Mouse (Mus musculus): ENCODE measurements around the gene Gipc1. TPM values are rescaled to one million over a fixed set of nuclear protein-coding genes. Genes with fewer than 3 reads are reported as not detected.

Gene Gipc1
- total and polyA plus RNA-seq, 3 experiments, result 21.0 to 25.8 (median 22.6) TPM

DNA sequence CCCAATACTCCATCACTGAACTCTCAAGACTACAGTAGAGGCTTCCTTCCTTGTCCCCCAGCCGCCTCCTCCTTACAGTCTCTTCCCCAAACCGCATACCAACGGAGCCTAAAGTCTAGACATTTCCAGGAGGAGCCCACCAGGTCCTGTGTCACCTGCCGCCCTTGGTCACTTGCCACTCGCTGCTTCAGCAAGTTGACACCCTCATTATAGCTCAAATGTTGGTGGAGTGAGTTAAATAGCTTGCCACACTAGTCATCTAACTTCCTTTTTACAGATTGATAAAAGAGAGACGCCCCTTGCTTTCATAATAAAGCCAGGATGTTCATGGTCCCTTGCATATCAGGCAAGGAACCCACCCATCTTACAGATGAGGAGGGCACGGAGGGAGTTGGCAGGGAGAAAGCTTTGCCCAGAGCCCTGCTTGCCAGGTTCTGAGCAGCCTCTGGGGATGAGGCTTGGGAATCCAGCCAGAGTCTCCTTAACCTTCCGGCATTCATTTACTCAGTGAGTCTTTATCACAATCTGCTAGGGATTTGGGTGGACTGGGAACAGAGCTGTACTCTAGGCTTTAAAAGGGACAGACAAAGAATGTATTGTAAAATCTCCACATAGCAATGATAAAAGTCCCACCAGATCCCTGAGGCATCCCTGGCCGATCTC lies 48.1 kb downstream of the Gipc1 start:
- in situ Hi-C loops (cut with MboI; ENCODE audit: low pct_ligation_motif_present, low pct_unique_long_range_greater_than_20kb, low sequenced_read_pairs), result no loop called here
- dilution Hi-C loops (cut with MboI; ENCODE audit: extremely low pct_ligation_motif_present, extremely low pct_unique_long_range_greater_than_20kb, low sequenced_read_pairs), result no loop called here
- TF ChIP-seq MXI1 (IDR thresholded peaks at IDR 0.05; ENCODE audit: low read depth, low read length) (no peak), TBP (conservative IDR thresholded peaks at IDR 0.05; ENCODE audit: low read depth, low read length) (no peak), UBTF (IDR thresholded peaks at IDR 0.05; ENCODE audit: low read depth, low read length) (no peak)
- no peak for DNase-seq (ENCODE audit: extremely low read depth)
- Histone ChIP-seq H3K4me1 (ENCODE audit: control insufficient read depth in 1 of 2, insufficient read depth in 2 of 2) (peaks cover 14 to 33% of the 10 kb centered on the region in 2 experiments), H3K27me3 (replicated peaks) (no peaks in the 10 kb centered on the region), H3K4me2 (ENCODE audit: insufficient read depth, low read depth, poor library complexity, severe bottlenecking) (no peak overlapping the region), H3K9ac (ENCODE audit: insufficient read depth, low read depth) (no peak overlapping the region), H3K4me3 (replicated peaks in 1 of 3; ENCODE audit: low read depth in 2 of 3, low read length in 2 of 3, poor library complexity in 1 of 3) (no peak overlapping the region), H3K36me3 (replicated peaks in 1 of 2; ENCODE audit: control insufficient read depth in 1 of 2, insufficient read depth in 1 of 2, low read length in 1 of 2) (peaks cover 0 to 15% of the 10 kb centered on the region in 2 experiments), H3K9me3 (replicated peaks; ENCODE audit: low read length) (peaks cover 6% of the 10 kb centered on the region), H3K27ac (ENCODE audit: insufficient read depth, low read depth) (no peak overlapping the region), H3K79me2 (replicated peaks; ENCODE audit: control insufficient read depth, extremely low read depth, insufficient read depth, poor library complexity, severe bottlenecking) (peaks cover 21% of the 10 kb centered on the region)

DNA sequence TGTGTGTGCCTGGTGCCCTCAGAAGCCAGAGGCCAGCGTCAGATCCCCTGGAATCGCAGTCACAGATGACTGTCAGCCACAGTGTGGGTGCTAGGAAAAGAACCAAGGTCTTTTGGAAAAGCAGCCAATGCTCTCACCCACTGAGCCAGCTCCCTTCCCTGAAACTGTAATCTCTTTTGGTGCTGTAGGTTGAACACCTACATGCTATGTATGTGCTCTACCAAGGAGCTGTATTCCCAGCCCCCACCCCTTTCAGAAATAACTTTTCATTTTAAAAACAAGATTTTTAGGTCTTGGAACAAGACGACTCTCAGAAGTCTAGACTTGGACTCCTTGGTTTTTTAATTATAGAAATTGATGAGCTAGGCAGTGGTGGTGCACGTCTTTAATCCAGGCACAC lies 50.9 kb downstream of the Gipc1 start:
- Histone ChIP-seq H3K4me1 (ENCODE audit: control insufficient read depth in 1 of 2, insufficient read depth in 2 of 2) (peaks cover 0 to 8% of the 10 kb centered on the region in 2 experiments; a peak in 1 of 4 replicates), H3K36me3 (replicated peaks in 1 of 2; ENCODE audit: control insufficient read depth in 1 of 2, insufficient read depth in 1 of 2, low read length in 1 of 2) (no peaks in the 10 kb centered on the region), H3K79me2 (replicated peaks; ENCODE audit: control insufficient read depth, extremely low read depth, insufficient read depth, poor library complexity, severe bottlenecking) (no peaks in the 10 kb centered on the region), H3K9ac (ENCODE audit: insufficient read depth, low read depth) (no peak overlapping the region), H3K4me3 (replicated peaks in 1 of 3; ENCODE audit: low read depth in 2 of 3, low read length in 2 of 3, poor library complexity in 1 of 3) (no peak overlapping the region), H3K27me3 (replicated peaks) (no peaks in the 10 kb centered on the region), H3K9me3 (replicated peaks; ENCODE audit: low read length) (peaks cover 6% of the 10 kb centered on the region), H3K4me2 (ENCODE audit: insufficient read depth, low read depth, poor library complexity, severe bottlenecking) (no peak overlapping the region), H3K27ac (ENCODE audit: insufficient read depth, low read depth) (no peak overlapping the region)
- no peak for TF ChIP-seq ZKSCAN1 (IDR thresholded peaks at IDR 0.05; ENCODE audit: borderline replicate concordance, low read depth, low read length)
- TF ChIP-seq MAZ (IDR thresholded peaks at IDR 0.05; ENCODE audit: low read depth, low read length), result no peak
- TF ChIP-seq HCFC1 (IDR thresholded peaks at IDR 0.05; ENCODE audit: low read depth, low read length), result no peak
- TF ChIP-seq IRF4 (IDR thresholded peaks at IDR 0.05; ENCODE audit: low read depth, low read length), result no peak
- TF ChIP-seq CTCF (conservative IDR thresholded peaks at IDR 0.05 in 1 of 2, IDR thresholded peaks at IDR 0.05 in 1 of 2; ENCODE audit: low read depth in 2 of 2, low read length in 2 of 2), result no peak
- no peak for TF ChIP-seq USF2 (conservative IDR thresholded peaks at IDR 0.05; ENCODE audit: low read depth, low read length)
- no peak for TF ChIP-seq TCF12 (IDR thresholded peaks at IDR 0.05; ENCODE audit: low read depth, low read length)
- no peak for TF ChIP-seq SMC3 (IDR thresholded peaks at IDR 0.05; ENCODE audit: low read depth, low read length)
- no peak for TF ChIP-seq E2F4 (IDR thresholded peaks at IDR 0.05; ENCODE audit: insufficient replicate concordance, low read depth, low read length)
- TF ChIP-seq RAD21 (IDR thresholded peaks at IDR 0.05; ENCODE audit: low read depth, low read length), result no peak
- no peak for TF ChIP-seq USF1 (IDR thresholded peaks at IDR 0.05; ENCODE audit: low read depth, low read length)
- TF ChIP-seq MXI1 (IDR thresholded peaks at IDR 0.05; ENCODE audit: low read depth, low read length), result no peak
- in situ Hi-C loops (cut with MboI; ENCODE audit: low pct_ligation_motif_present, low pct_unique_long_range_greater_than_20kb, low sequenced_read_pairs), result no loop called here
- dilution Hi-C loops (cut with MboI; ENCODE audit: extremely low pct_ligation_motif_present, extremely low pct_unique_long_range_greater_than_20kb, low sequenced_read_pairs), result no loop called here
- no peak for DNase-seq (ENCODE audit: extremely low read depth)
